Mouse (Mus musculus): ENCODE data around the gene Ncl. TPM values are rescaled to one million over a fixed set of nuclear protein-coding genes. Genes with fewer than 3 reads are reported as not detected.

Ncl gene
- total RNA-seq, 2 experiments from 2014 or later: 135 to 136 TPM

GRCm38 (mm10) chr1:86339156-86339812, 19.9 kb downstream of the Ncl start:
- peak; percentile 86 to 92 for DNase-seq (ENCODE audit: low spot score in 2 of 2)
- intact Hi-C loops (cut with DNase I): loop anchor here (1.0 to 2.0 kb wide), 2 partner anchors 125 to 160 kb away; no protein-coding TSS in a partner anchor

- DNase-seq (ENCODE audit: low spot score in 2 of 2): no peak
- intact Hi-C loops (cut with DNase I): no loop called here
These were observed 22.9 kb downstream of the Ncl start for GRCm38 (mm10) chr1:86336330-86336729.

- no peak for DNase-seq (ENCODE audit: low spot score in 2 of 2)
- intact Hi-C loops (cut with DNase I): no loop called here
These were observed 38.3 kb downstream of the Ncl start for GRCm38 (mm10) chr1:86320822-86321413.

GRCm38 (mm10) chr1:86313772-86314125, 45.5 kb downstream of the Ncl start:
- DNase-seq (ENCODE audit: low spot score in 2 of 2): no peak

GRCm38 (mm10) chr1:86313096-86313771, 46.0 kb downstream of the Ncl start:
- DNase-seq (ENCODE audit: low spot score in 2 of 2): no peak
- intact Hi-C loops (cut with DNase I): no loop called here

More at GRCm38 (mm10) chr1:86313772-86314125, 45.5 kb downstream of the Ncl start:
- intact Hi-C loops (cut with DNase I): no loop called here

GRCm38 (mm10) chr1:86312269-86312668, 46.9 kb downstream of the Ncl start:
- DNase-seq (ENCODE audit: low spot score in 2 of 2): no peak
- intact Hi-C loops (cut with DNase I): no loop called here

GRCm38 (mm10) chr1:86311467-86312005, 47.7 kb downstream of the Ncl start:
- no peak for DNase-seq (ENCODE audit: low spot score in 2 of 2)
- intact Hi-C loops (cut with DNase I): no loop called here

- DNase-seq (ENCODE audit: low spot score in 2 of 2): no peak
- intact Hi-C loops (cut with DNase I): no loop called here
These were observed 48.5 kb downstream of the Ncl start for GRCm38 (mm10) chr1:86310536-86311310.

GRCm38 (mm10) chr1:86309270-86309833, 49.8 kb downstream of the Ncl start:
- DNase-seq (ENCODE audit: low spot score in 2 of 2): no peak
- intact Hi-C loops (cut with DNase I): no loop called here

- intact Hi-C loops (cut with DNase I): no loop called here
- no peak for DNase-seq (ENCODE audit: low spot score in 2 of 2)
These were observed 51.1 kb downstream of the Ncl start for GRCm38 (mm10) chr1:86307871-86308641.

- DNase-seq (ENCODE audit: low spot score in 2 of 2): no peak
- intact Hi-C loops (cut with DNase I): no loop called here
These were observed 51.9 kb downstream of the Ncl start for GRCm38 (mm10) chr1:86307177-86307762.

- no peak for DNase-seq (ENCODE audit: low spot score in 2 of 2)
- intact Hi-C loops (cut with DNase I): no loop called here
These were observed 52.5 kb downstream of the Ncl start for GRCm38 (mm10) chr1:86306686-86307085.

GRCm38 (mm10) chr1:86303873-86304250, 55.3 kb downstream of the Ncl start:
- intact Hi-C loops (cut with DNase I): no loop called here
- no peak for DNase-seq (ENCODE audit: low spot score in 2 of 2)

GRCm38 (mm10) chr1:86303063-86303872, 55.9 kb downstream of the Ncl start:
- intact Hi-C loops (cut with DNase I): no loop called here
- peak; percentile 42 to 46 for DNase-seq (ENCODE audit: low spot score in 2 of 2)

GRCm38 (mm10) chr1:86302532-86302931, 56.7 kb downstream of the Ncl start, which contains the start of gene B3gnt7:
Gene B3gnt7 (plus strand): TSS chr1:86302832.
- intact Hi-C loops (cut with DNase I): no loop called here

GRCm38 (mm10) chr1:86301221-86302091, 57.7 kb downstream of the Ncl start:
- intact Hi-C loops (cut with DNase I): no loop called here
- DNase-seq (ENCODE audit: low spot score in 2 of 2): no peak

More at GRCm38 (mm10) chr1:86302532-86302931, 56.7 kb downstream of the Ncl start, which contains the start of gene B3gnt7:
- DNase-seq (ENCODE audit: low spot score in 2 of 2): no peak

- intact Hi-C loops (cut with DNase I): no loop called here
- DNase-seq (ENCODE audit: low spot score in 2 of 2): no peak
These were observed 58.5 kb downstream of the Ncl start for GRCm38 (mm10) chr1:86300731-86301130.
